Mouse (Mus musculus) spleen, postnatal 36 days (tissue): Measurements from ENCODE around the gene Entpd2.

Source experiments
- DNase-seq, 2 experiments: peaks; one replicate each; pipeline ENCODE4 v3.0.0; 2022; ENCODE audit warnings: low spot score in 2 of 2, mixed read lengths in 1 of 2

Gene Entpd2

DNA sequence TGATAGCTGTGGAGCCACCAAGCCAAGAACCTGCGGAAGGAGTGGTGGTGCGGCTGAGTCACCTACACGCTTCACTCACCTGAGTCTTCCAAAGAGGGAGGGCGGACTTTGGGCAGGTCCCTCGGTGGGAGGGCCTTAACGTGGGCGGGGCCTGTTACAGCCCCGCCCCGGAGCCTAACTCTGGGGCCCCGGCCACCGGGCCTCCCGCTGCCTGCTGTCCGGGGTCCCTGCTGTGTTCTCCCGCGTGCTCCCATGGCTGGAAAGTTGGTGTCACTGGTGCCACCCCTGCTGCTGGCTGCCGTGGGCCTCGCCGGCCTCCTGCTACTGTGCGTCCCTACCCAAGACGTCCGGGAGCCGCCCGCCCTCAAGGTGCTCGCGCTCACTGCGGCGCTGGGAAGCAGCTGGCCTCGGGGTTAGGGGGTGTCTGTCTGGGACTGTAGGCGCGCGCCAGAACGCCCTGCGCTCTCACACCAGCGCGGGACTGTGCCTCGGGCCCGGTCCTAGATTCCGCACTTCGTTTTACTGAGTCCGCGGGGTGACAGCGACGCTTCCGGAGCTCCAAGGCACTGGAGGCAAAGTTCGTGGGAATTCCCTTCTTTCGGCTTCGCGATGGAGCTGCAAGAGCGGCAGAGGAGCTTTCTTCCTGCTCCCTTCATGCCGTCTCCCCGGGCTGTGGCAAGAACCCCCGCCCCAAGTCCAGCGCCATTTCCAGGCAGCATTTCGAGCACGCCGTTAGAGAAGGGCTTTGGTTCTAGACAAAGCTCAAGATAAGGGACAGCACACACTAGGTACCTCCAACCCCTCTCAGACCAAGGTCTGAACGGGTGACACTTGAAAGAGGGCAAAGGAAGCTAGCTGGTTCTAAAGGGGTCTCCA, at the start of gene Entpd2:
TSS of gene Entpd2 (plus strand) at position 154 of the 876 bp plus-strand sequence.
- DNase-seq = no peak

DNA sequence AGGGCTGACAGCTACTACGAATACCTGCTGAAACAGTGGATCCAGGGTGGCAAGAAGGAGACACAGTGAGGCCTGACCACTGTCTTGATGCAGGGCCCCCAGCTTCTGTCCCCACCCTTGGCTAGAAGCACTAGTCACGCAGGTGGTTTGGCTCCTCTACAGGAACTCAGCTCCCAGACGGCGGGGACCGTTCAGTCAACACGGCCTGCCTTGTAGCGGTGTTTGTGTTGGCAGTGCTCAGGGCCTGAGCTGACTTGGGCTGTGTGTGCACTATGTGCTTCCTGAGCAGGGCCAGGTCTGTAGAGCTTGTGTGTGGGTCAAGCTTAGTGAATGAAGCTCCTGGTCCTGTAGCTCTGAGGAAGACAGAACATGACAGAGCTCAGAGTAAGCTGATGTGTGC, 47.5 kb upstream of the Entpd2 start:
- DNase-seq = no peak

DNA sequence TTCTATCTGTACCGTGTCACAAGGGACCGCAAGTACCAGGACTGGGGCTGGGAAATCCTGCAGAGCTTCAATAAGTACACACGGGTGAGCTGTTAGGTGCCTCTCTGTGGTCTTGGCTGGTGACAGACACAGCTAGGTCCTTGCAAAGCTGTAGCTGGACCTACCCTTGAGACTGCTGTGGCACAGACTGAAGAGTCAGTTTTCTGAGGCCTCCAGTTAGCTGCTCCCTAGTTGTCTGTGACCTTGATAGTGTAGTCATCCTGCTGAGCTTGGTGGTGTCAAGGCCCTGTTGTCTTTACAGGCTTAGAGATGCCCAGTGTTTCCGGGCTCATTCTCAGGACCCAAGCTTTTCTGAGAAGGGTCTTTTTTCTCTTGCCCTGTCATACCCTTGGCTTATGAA, 46.2 kb upstream of the Entpd2 start:
- DNase-seq = no peak

DNA sequence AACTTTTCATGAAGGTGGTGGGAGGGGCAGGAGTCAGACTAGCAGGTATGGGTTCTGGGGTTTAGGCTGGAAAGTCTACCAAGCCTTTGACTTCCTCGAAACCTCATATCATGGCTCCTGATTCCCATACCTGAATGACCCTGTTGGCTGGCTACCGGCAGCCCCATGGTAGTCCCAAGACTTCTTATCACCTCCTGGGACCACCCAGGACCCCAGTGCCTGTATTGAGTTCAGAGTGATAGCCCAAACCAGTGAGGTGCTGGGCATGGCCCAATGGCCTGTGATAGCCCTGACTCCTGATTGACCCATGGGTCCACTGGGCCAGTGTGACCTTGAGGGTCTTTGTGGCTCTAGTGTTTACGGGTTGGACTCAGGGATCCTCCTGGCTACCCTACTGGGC, 45.0 kb upstream of the Entpd2 start:
- no peak for DNase-seq

DNA sequence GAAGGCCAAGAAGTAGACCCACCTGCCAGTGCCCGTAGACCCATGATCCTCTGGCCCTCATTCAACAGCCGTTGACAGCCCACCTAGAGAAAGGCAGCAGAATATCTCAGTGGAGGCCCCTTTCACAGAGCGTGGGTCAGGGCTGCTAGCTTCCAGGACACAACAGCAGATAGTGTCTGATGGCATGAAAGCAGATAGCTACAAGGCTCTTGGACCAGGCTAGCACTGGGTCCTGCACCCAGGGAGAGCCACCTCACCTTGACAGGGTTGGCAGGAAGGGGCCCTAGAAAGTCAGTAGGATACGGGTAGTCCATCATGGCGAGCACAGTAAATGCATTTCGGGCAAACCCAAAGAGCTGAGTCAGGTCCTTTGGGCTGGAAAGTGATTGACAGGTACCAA, 41.5 kb upstream of the Entpd2 start:
- no peak for DNase-seq

DNA sequence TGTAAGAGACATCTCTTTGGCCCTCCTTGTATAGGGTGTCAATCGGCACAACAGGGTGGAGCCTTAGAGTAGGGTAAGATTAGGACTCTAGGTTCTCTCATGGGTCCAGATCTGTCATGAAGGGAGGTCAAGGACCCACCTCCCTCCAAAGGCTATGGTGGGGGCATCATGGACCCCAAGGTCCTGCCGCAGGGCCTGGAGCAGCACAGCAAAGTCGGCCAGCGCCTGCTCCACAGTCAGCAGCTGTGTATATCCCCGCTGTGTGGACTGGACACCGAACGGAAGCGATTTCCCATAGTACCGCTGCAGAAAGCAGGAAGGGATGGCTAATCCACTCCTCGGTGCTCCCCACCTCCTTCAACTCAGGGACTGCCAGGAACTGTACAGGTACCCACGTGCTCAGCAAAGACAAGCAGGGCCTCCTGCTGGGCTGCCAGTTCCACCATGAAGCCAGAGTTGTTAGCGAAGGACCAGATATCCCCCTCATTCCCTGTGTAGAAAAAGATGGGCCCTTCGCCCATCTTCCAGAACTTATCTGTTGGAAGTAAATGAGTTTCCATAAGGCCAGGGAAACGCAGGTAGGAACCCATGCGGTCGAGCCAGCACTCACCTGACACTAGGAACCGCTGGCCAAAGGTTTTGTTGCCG, 40.1 kb upstream of the Entpd2 start:
- no peak for DNase-seq

DNA sequence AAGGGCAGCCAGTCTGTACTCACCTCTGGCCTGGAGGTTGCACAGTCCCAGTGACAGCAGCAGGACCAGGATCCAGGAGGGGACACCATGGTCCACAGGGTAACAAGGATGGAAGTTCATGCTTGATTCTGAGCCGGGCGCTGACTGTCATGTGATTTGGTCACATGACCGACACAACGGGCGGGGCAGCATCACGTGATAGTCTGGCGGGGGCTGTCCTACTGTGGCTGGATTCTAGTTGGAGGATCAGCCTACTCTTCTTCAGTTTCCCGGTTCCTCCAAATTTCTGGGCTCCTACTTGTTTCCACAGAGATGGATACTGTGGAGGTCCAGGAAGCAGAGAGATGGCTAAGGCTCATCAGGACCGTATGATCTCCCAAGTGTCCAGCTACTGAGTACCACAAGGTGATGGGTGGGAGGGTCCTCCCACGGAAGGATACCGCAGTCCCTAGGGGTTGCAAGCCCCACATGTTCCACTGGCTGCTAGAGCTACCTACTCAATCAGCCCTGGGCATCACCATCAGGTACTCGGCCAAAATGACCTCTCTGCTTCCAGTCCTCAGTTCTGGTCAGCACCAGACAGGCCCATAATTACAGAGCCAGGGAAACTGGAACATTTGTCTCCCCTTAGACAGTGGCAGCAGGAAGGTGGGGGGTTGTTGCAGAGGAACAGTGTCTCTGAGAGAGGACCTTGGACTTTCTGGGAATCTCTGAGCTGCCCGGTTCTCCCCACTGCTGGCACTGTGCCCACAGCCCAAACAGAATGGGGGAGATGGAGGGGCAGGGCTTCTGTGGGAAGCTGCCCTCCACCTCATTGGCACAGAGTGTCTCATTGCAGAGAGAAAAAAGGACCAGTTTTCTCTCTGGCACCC, 39.2 kb upstream of the Entpd2 start, which contains the start of gene Dpp7:
TSS of gene Dpp7 (minus strand) at position 152 of the 872 bp plus-strand sequence.
- DNase-seq = peak; percentile 72 to 81

DNA sequence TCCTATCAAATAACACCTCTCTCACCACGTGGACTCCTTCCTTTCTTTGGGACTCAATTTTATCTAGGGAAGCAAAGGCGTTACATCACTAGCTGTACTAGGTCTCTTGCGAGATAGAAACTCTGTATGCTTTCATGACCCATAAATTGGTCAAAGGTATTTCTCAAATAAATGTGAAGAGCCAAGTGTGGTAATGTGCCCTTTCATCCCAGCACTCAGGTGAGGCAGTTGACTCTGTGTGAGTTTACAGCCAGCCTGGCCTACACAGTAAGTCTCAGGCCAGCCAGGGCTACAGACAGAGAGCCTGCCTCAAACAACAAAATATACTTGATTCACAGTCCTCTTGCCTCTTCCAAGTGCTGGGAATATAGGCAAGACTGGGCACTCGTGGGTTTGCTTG, 35.8 kb upstream of the Entpd2 start:
- no peak for DNase-seq

DNA sequence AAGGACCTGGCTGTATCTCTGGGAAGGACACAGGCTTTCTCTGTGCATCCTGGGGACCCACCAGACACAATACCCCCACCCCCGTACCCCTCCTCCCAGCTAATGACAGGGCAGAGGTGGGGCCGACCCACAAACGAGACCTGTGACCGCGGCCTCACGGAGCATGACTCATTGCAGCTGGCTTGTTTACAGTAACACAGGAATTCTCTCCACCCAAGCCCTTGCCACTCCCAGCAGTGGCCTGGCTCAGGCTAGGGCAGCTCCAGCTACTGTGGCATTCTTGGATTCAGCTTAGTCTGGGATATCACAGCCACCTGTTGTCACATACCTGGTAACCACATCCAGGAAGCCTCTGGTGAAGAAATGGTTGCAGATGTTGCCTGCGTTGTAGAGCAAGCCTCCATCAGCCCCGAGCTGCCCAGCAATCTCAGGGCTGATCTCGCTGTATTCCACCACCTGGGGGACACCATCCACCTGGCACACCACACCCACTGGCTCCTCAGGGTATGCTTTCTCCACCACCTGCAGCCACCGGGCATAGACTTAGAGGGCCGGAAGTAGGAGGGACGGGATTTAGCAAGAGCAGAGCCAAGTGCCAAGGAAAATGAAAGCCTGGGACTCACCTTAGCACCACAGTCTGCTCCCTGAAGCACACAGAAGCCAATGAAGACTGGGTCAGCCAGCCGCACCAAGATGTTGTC, 32.0 kb upstream of the Entpd2 start:
- no peak for DNase-seq

DNA sequence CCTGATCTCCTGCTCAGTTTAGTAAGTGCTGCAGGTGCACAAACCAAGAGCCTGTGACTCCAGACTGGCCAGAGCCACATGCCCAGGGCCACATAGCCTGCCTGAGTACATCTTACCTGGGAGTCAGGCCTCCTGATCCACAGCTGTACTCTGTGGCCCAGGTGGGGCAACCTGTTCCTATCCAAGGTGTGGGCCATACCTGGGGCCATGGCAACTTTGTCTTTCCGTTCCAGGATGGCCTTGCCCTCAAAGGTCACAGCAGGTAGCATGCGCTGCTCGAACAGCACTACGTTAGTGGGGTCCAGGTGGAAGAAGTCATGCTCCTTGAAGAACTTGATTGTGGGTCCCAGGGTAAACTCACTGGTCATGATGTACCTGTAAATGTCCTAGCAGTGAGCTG, 31.4 kb upstream of the Entpd2 start:
- DNase-seq = no peak

DNA sequence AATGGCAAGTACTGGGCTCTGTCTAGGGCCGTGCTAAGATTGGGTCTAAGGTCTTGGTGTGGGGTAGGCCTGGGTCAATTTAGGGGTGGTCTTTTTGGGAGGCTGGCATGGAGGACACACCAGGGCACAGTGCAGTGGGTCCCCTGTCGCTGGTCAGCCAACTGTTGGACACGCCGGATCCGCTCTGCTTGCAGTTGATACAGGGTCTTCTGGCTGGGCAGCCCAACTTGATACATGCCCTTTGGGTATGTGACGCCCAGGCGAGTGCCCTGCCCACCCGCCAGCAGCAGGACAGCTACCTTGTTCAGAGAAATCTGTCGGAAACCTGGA, 30.9 kb upstream of the Entpd2 start:
- DNase-seq = no peak

DNA sequence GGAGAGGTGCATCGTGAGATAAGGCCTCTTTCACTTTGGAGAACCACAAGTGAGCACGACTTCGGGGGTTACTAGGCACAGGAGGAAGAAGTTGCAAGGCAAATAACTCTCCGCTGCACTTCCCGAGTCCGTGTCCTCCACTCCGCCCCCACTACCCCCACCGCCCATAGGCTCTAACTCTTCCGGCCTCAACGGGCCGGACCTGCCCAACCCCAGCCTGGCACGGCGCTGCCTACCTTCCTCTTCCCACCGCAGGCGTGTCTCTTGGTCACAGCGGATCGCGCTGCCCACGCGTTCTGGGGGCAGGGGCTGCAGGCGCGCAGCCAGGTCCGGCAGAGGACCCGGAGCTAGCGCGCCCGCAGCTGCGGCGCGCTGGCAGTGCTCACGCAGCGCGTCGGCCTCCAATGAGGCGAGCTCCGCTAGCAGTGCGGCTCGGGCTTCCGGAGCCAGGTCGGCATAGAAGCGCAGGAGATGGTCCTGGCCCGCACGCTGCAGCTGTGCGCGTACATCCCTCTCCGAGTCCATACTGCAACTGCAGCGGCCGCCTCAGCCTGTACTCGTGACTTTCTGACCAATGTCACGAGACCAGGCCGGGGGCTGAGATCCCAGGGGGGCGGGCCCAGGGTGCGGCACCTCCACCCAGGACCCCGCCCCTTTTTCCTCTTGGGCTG, 30.4 kb upstream of the Entpd2 start, which contains the start of gene Uap1l1:
TSS of gene Uap1l1 (minus strand) at position 592 of the 671 bp plus-strand sequence.
- peak; percentile 78 to 81 for DNase-seq

DNA sequence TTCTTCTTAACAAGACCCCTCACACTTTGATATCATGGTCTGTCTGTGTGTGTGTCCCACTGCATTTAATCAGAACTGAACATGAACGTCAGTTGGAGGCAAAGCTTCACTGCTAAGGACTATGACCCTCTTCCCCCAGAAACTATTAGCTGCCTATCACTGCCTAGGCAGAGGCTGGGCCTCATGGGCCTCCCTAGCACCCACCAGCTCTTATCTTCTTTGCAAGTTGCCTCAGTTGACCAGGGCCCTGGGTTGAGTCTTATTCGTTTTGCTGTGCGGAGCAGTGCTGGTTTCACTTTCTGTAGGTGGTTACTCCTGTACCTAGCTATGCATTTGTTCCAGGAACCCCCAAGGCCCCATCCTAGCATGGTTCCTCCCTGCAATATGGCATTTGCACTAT, 25.7 kb upstream of the Entpd2 start:
- DNase-seq = no peak

DNA sequence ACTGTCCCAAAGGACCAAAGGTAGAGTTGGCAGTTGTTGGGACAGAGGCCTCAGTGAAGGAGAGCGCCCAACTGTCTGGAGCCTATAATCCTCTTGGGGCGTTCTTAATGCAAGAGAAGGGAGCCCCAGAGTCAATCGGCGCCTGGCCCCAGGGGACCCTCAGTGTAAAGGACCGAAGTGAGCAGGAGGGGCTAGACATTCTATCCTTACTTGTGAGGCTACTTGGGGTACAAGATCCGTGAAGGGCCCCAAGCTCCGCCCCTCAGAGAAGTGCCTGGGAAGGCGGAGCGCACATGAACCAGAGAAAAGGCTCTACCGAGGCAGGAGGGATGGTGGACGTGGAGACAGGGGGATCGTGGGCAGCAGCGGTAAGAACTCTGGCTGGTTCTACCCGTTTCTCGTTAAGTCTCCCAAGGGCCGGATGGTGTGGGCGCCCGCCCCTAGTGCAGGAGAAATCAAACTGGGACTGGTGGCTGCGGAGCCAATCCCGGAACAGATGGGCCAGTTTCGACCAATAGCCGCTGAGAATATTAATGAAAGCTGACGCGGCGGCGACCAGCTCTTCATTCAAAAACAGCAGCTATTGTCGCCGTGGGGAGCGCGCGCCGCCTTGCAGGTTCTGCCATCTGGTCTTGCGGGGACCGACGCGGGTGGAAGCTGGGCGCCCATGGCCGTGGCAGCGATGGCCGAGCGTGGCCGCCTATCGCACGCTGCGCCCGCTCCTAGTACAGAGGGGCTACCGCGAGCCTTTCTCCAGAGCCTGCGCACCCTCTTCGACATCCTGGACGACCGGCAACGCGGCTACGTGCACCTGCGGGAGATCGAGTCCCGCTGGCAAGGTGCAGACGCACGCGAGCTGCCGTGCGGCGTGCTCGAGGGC, 23.7 kb upstream of the Entpd2 start, which contains the start of gene Sapcd2:
TSS of gene Sapcd2 (plus strand) at position 558 of the 880 bp plus-strand sequence.
- DNase-seq = peak; percentile 87 to 90

DNA sequence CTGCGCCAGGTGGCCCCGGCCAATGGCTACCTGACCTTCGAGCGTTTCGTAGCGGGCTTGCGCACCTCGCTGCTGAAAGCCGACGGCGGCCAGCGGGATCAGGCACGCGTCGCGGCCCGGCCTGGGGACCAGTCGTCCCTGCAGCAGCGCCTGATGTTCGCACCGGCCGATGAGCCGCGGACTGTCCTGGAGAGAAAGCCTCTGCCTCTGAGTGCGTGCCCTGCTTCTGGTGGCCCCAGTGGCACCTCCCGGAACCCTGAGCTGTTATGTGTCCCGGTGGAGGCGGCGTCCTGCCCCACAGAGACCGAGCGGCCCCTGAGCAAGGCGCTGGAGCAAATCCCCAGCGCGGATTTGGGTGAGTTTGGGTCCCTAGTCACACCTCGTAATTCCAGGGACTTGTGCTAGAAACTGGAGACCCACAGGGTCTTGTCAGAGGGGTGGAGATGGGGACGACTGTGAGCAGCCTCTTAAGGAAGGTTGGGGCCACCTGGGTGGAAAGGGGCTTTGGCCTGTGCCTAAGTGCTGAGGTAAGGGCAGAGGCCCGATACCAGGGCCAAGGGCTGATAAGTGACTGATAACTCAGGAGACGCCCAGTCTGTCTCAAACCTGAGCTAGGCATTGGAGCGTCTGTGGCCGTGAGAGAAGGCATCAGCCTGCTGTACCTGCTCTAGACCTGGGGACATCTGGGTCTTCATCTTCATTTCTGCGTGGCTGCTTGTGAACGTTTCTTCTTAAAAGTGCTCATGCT, 22.9 kb upstream of the Entpd2 start:
- DNase-seq = no peak

DNA sequence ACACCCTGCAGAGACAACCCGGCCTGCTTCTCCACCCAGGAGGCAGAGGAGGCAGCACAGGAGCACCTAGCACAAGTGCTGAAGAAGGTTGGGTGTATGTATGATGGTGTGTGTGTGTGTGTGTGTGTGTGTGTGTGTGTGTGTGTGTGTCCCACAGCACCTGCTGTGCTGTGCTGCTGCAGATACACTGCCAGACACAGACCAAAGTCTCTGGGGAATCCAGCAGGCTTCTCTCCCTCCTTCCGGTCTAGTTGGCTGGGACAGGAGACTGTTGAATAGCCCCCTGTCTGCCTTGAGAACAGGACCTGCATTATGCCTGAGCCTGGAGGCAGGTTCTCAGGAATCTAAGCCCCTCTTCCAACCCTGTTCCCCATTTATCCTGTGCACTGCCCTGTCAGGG, 22.2 kb upstream of the Entpd2 start:
- DNase-seq = no peak

DNA sequence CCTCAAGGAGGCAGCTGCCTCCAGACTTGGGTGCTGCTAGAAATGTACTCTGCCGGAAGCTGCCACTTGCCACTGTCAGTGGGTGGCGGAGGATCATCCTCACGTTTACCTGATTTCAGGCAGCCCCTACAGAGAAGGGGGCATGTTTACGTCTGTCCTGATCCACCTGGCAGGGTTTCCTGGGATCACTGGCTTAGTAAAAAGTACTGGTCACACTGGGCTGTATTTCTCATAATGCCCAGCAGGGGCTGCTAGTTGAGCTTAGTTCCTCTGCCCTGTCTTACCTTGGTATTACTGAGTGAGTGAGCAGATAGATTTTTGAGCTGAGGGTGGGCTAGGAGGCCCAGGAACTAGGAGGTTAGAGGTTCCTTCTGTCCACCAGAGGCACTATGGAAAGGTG, 19.1 kb upstream of the Entpd2 start:
- peak in 1 of 2 experiments; percentile 22 for DNase-seq

DNA sequence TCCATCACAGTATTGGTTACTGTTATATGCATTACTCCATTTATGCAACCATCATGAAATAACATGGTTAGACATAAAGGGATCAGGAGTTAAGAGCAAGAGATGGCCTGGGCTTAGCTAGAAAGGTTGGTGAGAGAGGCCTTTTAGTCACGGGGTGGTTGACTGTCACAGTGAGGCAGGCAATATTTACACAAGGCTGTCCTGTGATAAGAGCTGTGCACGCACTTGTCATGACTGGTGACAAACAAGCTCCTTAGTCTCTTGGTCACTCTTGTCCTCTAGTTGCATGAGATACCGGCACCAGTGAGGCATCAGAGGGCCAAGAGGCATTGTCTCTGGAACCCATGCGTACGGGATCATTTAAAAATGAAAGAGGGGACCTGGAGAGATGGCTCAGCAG, 11.2 kb upstream of the Entpd2 start:
- no peak for DNase-seq

DNA sequence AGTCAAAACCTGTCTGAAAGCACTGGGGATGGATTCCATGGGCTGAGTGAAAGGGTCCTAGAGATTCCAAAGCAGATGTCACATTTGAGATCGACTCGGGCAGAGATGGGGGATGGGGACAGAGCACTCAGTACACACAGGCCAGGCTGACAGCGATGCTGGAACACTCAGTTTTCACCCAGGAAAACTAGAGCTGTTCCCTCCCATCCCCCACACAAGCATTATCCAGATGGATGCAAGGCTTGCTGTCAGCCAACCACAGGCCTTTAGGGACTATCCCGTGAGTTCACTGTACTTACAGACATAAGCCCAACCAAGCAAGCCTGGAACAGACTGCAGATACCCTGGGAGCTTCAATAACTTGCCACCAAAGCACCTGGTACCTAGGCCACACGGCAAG, 4.4 kb upstream of the Entpd2 start:
- DNase-seq = no peak
